Mouse (Mus musculus) cerebellum, postnatal 25 days (tissue): ENCODE measurements around the gene Cxxc4.
"Not testable (repeated sequence)": the region's sequence is repeated elsewhere in the genome, so short reads cannot be mapped to it uniquely, and the experiment has no call there.

Source experiments
- DNase-seq, 2 experiments: peaks; one replicate each; pipeline ENCODE4 v3.0.0; 2021; ENCODE audit warnings: mixed read lengths in 2 of 2

Gene Cxxc4

DNA sequence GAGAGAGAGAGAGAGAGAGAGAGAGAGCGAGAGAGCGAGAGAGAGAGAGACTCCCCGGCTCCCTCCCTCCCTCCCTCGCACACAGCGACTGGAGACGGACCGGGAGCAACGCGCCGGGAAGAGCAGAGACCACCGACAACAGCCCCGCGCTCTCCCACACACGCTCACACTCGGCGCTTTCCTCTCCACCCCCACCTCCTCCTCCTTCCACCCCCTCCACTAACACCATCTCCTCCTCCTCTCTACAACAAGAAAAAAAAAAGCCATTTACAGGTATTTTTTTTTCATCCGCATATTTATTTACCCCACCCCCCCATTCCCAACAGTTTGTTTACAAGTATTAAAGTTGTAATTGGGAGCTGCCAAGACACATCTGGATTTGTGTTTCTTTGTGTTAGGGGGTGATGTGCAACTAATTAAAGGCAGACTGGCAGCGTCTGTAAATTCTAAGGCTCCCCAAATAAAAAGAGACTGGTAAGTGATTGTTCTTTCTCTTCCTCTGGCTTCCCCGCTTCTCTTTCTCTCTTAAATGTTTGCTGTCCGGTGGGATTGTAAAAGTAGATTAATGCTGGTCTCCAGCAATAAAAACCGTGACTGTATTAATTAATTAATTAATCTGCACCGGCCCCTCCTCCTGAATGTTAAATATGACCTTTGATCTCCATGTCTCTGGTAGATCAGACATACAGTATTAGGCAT is at the start of gene Cxxc4:
Cxxc4 (plus strand) TSS at position 71 of the 699 bp plus-strand sequence.
- DNase-seq: no peak

DNA sequence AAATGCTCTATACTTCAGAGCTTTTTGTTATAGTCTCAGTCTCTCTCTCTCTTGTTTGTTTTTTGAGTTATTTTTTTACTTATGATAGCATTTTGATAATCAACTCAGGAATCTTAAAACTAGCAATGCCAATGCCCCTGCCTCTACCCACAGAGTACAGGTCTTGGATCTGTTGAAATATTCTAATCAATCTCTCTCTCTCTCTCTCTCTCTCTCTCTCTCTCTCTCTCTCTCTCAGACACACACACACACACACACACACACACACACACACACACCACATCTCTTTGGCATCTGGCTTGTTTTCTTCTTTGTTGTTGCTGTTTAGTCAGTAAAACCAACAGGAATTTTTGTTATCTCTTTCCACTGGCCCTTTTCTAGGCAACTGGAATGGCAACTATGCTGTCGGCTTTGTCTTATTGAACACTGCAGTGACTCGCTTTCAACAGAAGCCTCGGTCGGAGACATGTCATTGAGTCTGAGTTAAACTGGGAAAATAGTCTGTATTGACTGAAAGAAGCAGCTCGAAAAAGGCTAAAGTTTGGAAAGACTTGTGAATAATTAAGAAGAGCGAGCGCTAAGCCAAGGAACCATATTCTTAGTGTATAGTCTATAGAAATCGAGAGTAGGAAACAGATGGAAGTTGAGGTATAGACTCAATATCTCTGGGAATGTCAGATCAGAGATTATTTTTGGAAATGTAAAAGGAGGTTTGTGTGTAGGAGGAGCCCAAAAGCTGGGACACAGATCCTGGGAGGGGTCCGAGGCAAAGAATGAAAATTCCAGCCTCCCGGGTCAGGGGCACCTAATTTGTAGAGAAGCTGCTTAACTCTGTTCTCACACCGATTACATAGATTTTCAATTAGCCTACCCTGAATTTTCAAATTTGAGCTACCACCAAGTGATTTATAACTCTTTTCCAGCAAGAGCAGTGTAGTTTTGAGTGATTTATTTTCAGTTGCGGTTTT is 47.0 kb upstream of the Cxxc4 start:
- DNase-seq: no peak

DNA sequence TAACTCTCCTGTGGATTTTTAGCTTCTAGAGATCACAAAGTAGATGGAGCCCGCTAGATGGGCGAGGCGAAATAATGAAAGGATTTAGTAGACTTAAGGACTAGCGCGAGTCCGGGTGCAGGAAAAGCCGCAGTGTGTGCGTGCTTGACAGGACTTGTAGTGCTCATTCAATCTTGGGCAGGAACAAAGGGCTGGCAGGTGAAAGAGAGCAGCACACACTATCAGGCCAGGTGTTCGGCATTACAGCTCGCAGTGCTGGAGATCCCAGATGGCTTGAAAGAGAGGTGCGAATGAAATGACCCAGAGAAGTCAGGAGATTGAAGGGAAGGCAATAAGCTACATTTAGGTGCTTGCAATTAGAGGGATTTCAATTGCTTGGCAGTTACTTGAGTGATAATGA is 46.2 kb upstream of the Cxxc4 start:
- peak; percentile 5 to 8 for DNase-seq

DNA sequence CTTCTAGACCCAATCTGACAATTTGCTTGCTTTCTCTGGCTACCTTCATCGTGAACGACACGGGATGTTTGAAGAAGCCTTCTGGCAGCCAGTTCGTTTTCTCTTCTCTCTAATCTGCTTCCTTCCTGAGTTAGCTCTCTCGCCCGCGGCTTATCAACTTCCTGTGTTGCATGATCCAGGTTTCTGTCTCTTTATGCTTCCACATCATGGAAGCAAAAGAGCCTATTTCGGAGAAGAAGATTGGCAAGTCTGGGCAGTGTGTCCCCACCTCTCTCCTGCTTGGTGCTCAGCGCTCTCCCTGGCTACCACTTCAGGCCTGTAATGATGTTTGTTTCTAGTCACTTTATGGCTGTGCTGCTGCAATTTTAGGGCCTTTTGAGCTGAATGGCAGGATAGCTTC is 36.4 kb upstream of the Cxxc4 start:
- DNase-seq: no peak

DNA sequence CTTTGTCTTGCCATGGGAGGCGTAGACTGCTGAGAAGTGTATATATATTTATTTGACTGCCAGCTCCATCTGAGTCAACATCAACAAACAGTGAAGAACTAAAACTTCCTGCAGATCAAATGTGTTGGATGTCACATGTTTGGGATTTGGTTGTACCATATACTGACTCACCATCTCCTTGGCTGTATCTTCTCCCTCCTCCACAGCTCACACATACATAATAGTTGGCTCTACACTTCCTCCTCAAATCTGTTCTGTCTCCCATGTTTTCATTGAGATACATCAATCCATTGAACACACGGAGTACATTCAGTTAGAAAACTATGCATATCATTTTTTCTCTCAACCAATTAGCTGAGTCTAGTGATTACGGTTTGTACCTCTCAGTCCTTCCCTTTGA is 29.7 kb upstream of the Cxxc4 start:
- no peak for DNase-seq

DNA sequence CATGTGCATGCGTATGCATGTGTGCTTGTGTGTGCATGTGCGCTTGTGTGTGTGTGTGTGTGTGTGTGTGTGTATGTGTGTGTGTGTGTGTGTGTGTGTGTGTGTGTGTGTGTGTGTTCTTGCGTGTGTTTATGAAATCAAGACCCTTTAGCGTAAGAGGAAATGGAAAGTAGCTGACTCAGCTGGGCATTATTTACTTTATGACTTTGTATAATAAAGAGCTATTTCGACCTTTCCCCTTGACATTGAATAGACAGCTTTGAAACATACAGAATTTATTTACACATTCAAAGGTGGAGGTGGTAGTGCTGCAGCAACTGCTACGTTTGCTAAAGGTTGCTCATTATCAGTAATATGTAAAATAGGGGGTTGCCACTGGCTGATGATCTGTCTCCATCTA is 25.3 kb upstream of the Cxxc4 start:
- DNase-seq: no peak

DNA sequence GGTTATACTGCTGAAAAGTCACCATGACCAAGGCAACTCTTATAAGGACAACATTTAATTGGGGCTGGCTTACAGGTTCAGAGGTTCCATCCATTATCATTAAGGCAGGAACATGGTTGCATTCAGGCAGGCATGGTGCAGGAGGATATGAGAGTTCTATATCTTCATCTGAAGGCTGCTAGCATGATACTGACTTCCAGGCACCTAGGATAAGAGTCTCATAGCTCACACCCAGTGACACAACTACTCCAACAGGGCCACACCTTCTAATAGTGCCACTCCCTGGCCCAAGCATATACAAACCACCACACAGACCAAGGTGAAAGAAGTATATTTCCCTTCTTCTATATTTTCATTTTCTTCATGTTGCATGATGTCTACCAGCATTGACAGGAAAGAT is 16.4 kb upstream of the Cxxc4 start:
- DNase-seq: not testable (repeated sequence)

DNA sequence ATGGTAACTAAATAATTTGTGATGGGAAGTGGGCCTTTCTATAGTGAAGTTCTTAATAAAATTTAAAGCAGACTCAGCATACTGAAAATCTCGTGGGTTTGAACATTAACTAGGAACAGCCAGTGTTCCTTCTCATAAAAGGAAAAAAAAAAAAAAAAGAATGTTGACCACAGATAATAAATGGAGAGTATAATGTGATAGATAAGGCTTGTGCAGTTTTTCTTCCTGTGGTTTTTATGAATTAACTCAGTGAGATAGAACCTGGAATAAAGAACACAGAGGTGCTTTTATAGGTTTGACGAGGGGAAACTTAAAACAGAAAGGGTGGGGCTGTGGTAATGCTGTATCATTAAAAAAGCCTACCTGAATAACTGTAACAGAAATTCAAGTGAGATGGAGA is 15.3 kb upstream of the Cxxc4 start:
- DNase-seq: no peak

DNA sequence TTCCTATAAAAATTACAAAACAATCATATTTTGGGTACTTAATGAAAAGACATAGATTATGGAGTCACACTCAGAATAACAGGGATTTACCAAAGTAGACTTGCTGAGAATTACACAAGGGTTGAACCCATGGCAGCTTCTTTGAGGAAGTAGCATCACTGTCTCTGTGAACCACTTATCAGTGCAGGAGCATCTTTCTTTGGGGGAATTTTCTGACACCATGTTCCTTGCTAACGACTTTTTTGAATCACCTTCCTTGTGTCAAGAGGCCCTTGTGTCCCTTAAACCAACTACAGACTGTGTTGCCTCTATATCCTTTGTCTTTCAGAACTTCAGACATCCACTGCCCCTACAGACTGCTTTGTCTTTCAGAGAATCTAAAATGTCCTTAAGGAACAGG is 13.7 kb upstream of the Cxxc4 start:
- DNase-seq: no peak

DNA sequence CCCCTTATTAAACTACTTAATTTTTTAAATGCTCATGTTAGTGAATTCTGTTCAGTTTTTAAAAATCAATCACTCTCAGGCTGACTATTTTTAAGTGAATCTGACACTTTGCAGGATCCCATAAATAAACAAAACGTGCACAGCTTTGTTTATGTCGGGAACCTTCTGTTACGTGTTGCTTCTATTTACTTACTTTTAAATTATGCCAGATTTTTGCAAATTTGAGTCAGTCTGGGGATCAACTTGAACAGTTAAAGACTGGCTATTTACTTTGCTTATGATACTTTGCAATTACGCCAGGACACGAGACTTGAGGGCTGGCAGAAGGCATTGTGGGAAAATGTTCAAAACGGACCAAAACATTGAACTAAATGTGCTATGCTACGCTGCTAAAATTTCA is 12.3 kb upstream of the Cxxc4 start:
- DNase-seq: no peak

DNA sequence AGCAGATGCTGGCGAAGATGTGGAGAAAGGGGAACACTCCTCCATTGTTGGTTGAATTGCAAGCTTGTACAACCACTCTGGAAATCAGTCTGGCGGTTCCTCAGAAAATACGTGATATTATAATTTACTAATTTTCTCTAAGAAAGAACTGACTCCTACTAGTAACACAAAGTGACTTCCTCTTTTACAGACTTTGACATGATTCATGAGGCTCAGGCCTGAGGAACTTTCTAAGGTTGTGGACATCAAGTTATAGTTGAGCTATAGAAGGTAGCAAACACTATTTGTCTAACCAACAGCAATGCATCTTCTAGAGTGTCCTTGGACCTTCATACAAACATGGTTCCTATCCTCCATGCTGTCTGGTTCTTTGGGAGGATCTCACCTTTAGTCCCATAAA is 10.4 kb upstream of the Cxxc4 start:
- DNase-seq: no peak

DNA sequence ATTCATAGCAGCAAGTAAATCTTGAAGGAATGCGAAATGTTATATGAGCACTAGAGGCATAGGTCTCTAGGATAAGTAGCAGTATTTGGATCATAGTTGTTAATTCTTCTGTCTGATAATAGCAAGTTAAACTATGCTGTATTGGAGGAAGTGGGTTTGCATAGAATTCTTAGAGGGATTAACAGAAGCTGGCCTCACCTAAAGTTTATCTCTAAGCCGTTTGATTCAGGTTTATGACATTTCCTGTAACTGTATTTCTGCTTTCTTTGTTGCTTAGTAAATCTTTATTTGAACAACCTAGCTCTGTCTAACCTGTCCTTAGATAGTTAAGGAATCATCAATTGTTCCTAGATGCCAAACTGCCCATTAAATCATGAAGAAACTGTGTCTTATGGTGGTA is 3.5 kb upstream of the Cxxc4 start:
- no peak for DNase-seq

DNA sequence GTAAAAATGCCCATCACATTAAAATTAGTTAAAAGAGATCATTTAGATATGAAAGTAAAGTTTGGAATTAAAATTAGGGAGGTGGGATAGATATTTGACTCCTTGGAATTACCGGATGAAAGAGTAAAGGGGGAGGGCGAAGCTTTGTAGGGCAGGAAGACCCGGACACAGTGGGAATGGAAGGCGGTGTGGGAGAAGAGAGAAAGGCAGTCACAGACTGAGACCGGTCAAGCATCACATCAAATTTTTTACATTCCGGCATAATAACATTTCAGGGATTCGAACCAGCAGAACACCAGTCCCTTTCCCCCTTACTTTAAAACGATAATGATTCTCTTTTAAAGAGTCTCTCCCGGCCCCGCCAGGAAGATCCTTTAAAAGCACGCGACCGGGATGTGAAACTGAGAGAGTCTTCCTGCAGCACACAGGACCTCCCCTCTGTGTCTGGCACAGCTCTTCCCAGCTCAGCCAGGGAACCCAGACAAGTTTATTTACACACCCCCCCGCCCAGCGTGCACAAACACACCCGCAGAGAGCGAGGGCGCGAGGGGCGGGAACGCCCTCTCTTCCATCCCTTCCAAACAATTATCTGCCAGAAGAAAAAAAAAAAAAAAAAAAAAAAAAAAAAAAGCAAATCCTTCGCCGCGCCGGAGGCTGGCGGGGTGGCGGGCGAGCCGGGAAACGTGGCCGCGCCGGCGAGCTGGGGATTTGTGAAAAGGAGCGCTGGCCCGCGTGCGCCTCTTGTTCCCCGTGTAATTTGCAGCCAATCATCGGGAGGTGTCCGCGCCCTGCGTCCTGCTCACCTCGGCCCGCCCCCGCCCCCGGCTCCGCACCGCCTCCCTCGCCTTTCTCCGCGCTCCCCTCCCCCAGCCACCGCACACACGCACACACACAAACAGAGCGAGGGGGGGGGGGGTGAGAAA is 532 bp upstream of the Cxxc4 start:
- DNase-seq: peak; percentile 85 to 93

DNA sequence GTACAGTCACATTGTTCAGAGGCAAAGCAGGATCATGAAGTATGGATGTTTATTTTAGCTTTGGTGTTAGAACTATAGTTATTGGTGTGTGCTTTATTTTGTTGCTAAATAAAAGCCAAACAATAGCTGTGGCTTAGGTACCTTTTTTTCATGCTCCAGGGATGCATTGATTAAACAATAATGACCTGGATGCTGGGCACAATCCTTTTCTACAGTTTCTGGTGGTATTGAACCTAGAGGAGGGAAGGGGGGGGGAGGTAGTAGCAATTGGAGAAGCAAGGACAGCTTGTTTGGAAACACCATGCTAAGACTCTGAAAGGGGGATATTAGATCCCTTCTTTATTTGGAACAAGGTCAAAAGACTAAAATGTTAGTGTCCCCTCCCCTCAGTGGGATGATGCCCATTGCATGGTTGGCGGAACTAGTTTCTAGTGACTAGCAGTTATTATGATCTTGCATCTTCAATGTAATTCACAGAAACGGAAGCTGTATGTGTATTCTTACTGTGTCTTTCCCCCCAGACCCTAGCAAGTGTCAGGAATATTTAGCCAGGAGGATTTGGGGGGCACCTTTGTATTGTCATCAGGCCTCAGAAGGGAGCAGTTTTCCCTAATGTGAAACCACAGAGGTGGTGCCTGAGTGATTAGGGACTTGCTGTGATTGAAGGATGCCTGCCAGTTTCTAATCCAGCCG is 975 bp downstream of the Cxxc4 start:
- peak; percentile 7 to 9 for DNase-seq

DNA sequence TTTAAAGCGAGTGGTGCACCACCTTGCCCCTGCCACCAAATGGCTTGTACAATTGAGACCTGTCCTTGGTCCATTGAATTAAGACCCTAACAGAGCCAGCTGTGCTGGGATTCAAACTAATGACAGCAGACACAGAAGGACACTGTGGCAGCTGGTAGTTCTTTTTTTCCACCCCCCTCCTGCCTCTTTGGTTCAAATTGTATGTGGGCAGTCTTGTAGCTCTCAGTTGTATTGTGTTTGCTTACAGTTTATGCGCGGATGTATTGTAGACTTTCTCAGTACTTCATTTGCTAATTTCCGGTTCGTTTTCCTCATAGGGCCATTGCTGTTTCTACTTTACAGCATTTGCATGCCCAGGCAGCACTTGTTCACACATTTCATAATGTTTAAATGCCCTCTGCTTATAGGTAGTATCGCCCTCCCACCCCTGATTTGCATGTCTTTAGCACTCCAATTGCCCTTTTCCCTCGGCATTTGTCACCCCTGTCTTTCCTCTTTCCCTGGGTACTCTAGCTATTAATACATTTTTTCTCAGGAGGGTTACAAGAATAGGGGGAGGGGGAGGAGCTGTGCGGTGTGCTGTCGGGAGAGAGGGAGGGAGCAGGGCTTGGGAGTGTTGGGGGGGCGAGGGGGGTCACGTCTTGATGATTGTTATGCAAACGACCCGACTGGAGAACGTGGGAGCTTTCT is 2.5 kb downstream of the Cxxc4 start:
- DNase-seq: peak in 1 of 2 experiments; percentile 67

DNA sequence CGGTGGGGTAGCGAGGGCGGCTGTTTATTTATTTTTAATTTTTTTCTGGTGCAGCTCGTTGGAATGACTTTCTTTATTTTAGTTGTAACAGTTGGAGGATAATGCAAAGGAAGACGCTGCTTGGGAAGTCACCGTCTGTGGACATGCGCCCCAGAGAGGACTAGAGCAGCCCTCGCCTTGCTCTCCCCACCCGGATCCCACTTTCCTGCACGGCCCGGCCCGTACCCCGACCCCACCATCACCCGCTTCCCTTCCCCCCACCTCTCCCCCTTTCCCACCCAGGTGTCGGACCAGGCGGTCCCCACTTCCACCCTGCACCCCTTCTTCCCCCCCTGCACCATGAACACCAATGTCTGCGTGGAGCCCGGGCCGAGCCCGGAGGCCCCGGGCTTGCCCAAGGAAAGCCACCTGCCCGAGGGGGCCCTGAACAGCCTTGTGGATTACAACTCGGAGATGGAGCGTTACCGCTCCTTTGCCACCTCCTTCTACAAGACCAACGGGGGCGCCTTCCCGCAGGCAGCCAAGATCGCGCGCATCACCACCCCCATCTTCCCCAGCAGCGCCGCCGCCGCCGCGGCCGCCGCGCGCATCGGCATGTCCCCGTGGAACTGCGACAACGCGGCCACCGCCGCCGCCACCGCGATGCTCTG is 3.2 kb downstream of the Cxxc4 start:
- DNase-seq: peak; percentile 83 to 84

DNA sequence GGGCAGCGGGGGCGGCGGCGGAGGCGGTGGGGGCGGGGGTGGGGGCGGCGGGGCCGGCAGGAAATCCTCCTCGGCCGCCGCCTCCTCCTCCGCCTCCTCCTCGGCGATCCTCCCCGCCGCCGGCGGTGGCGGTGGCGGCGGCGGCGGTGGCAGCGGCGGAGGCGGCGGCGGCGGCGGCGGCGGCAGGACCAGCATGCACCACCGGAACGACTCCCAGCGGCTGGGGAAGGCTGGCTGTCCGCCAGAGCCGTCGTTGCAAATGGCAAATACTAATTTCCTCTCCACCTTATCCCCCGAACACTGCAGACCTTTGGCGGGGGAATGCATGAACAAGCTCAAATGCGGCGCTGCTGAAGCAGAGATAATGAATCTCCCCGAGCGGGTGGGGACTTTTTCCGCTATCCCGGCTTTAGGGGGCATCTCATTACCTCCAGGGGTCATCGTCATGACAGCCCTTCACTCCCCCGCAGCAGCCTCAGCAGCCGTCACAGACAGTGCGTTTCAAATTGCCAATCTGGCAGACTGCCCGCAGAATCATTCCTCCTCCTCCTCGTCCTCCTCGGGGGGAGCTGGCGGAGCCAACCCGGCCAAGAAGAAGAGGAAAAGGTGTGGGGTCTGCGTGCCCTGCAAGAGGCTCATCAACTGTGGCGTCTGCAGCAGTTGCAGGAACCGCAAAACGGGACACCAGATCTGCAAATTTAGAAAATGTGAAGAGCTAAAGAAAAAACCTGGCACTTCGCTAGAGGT is 3.9 kb downstream of the Cxxc4 start:
- peak; percentile 86 to 89 for DNase-seq

DNA sequence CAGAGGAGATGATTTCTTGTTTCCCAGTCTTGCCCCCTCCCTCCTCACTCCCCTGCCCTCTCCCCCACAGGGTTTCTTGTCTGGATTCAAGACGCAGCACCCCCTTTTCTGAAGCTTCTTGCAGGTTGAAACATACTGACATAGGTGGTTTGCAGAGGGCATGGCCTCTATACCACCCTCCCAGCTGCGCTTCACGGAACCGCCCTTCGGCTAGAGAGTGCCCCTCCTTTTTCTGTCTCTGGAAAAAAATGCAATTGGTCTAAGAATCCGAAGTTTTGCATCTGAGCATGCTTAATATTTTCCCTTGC is 4.4 kb downstream of the Cxxc4 start:
- peak in 1 of 2 experiments; percentile 50 for DNase-seq

DNA sequence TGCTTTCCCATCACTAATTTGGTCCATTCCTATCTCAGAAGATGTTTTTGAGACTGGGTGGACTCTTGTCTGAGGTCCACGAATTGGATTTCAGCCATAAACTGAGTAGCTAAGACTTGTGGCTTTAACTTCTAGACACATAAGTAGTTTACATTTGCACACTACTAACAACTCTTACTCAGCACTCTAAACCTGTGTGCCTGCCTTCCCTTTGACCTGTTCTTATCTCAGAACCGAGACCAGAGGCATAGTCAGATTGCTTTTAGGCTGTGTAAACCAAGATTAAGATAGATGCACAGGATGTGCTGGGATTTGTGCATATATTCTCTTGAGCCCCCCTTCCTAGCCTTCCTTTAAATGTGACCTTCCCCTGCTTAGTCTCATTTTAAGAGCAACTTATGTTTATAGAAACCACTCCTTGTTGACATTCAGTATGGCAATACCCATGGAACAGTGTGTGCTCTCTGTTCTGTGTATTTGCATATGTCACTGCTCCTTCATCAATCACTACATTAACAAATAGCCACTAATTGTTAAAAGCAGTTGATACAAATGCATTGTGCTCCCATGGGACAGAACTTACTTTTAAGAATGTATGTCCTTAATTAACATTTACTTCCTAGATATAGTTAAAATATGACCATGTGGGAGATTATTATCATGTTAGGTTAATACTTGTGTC is 7.0 kb downstream of the Cxxc4 start:
- DNase-seq: no peak

DNA sequence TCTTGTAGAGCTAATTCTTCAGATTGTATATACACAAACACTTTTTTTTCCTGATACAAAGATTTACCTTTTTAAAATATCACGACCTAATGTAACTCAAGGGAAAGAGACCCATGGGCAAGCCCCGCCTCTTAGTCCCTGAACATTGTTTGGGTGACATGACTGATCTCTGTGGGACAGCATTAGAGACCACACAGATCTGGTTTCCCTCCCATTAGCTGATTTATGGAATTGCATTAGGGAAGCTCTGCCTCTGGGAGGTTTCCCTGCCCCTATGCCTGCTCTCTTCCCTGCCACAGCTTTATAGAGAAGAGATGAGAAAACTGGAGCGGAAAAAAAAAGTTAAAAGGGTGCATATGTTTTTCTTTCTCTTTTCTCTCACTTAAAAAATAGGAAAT is 7.6 kb downstream of the Cxxc4 start:
- DNase-seq: no peak
